Mouse (Mus musculus) megakaryocyte, embryonic 14.5 days (primary cell): ENCODE results near the gene Zfp787.

Experiments
- FLI1 ChIP-seq: IDR thresholded peaks from 2 replicates; pipeline ENCODE4 v1.6.1; 2012; ENCODE audit warnings: low read length, inconsistent platforms, mixed read lengths
- GATA1 ChIP-seq: IDR thresholded peaks from 3 replicates; pipeline ENCODE4 v1.6.1; 2012; ENCODE audit warnings: mixed read lengths, low read length, inconsistent platforms, borderline replicate concordance

GRCm38 (mm10) chr7:6164671-6165070 lies 8.9 kb upstream of the Zfp787 start:
- no peak for TF ChIP-seq GATA1
- no peak for TF ChIP-seq FLI1
